Mouse (Mus musculus) lung, embryonic 16.5 days (tissue): ENCODE data around the gene Tfpt. TPM values are rescaled to one million over a fixed set of nuclear protein-coding genes. Genes with fewer than 3 reads are reported as not detected.
"Not testable (repeated sequence)": the region's sequence is repeated elsewhere in the genome, so short reads cannot be mapped to it uniquely, and the experiment has no call there.

Experiments
- ATAC-seq: fragments of 200-750 bp; cut with Nextera tagmentation; 2 replicates; pipeline ENCODE4 v1.8.0; 2017; ENCODE audit warnings: low read depth, mild to moderate bottlenecking, moderate library complexity
- H3K27ac ChIP-seq: fragments of 300-500 bp; sonication (generic); 2 replicates; pipeline ENCODE4 v1.5.1; 2014; ENCODE audit warnings: mild to moderate bottlenecking, control low read depth, low read length
- H3K27me3 ChIP-seq: fragments of 300-500 bp; sonication (generic); 2 replicates; pipeline ENCODE4 v1.6.1; 2014; ENCODE audit warnings: low read depth, low read length, mixed read lengths; ENCODE audit not compliant: control insufficient read depth, insufficient read depth
- H3K36me3 ChIP-seq: fragments of 300-500 bp; sonication (generic); 2 replicates; pipeline ENCODE4 v1.6.1; 2014; ENCODE audit warnings: low read length; ENCODE audit not compliant: control insufficient read depth, insufficient read depth
- H3K4me1 ChIP-seq: fragments of 300-500 bp; sonication (generic); replicated peaks from 2 replicates; pipeline ENCODE4 v1.6.1; 2014; ENCODE audit warnings: low read length, mixed read lengths; ENCODE audit not compliant: control insufficient read depth, insufficient read depth
- H3K4me2 ChIP-seq: fragments of 300-500 bp; sonication (generic); 2 replicates; pipeline ENCODE4 v1.6.1; 2014; ENCODE audit warnings: low read depth, low read length, control low read depth
- H3K4me3 ChIP-seq: fragments of 300-500 bp; sonication (generic); 2 replicates; pipeline ENCODE4 v1.5.1; 2014; ENCODE audit warnings: mild to moderate bottlenecking, low read length, control low read depth
- H3K9ac ChIP-seq: fragments of 300-500 bp; sonication (generic); 2 replicates; pipeline ENCODE4 v1.6.1; 2014; ENCODE audit warnings: low read length, control low read depth
- H3K9me3 ChIP-seq: fragments of 300-500 bp; sonication (generic); 2 replicates; pipeline ENCODE4 v1.6.1; 2016; ENCODE audit warnings: low read length; ENCODE audit not compliant: control insufficient read depth
- WGBS: fragments of 180-500 bp; shearing (Covaris S2); extraction: QIAGEN DNeasy Blood & Tissue Kit; methylation state at CpG from one replicate; pipeline ENCODE4 v1.1.7; 2014; 5-methylcytosine and 5-hydroxymethylcytosine counted together
- polyA plus RNA-seq: library from polyadenylated mRNA; unstranded; fragments of >200 nt; fragmentation: Nextera tagmentation; extraction: Ambion mirVana; gene quantifications from 2 replicates; pipeline ENCODE4 v1.2.1, GENCODE M21; 2015

Gene Tfpt
- polyA plus RNA-seq, 1 experiment from 2014 or later: 19.1 TPM

GRCm38 (mm10) chr7:3608668-3609067, 21.1 kb downstream of the Tfpt start:
- no peaks in the 10 kb centered on the region for H3K4me1 ChIP-seq
- no peak overlapping the region for H3K27ac ChIP-seq
- 92% methylated on average over 3 of the region's 3 CpGs for WGBS
- no peak overlapping the region for H3K9ac ChIP-seq
- H3K4me2 ChIP-seq: no peak overlapping the region
- no peak overlapping the region for H3K4me3 ChIP-seq
- ATAC-seq: no peak
- H3K27me3 ChIP-seq: no peaks in the 10 kb centered on the region
- no peaks in the 10 kb centered on the region for H3K9me3 ChIP-seq
- H3K36me3 ChIP-seq: no peaks in the 10 kb centered on the region

GRCm38 (mm10) chr7:3607391-3607790, 22.3 kb downstream of the Tfpt start:
- ATAC-seq: no peak
- Histone ChIP-seq H3K27ac (no peak overlapping the region), H3K9ac (no peak overlapping the region), H3K27me3 (no peaks in the 10 kb centered on the region), H3K36me3 (no peaks in the 10 kb centered on the region), H3K4me2 (no peak overlapping the region), H3K9me3 (no peaks in the 10 kb centered on the region), H3K4me1 (no peaks in the 10 kb centered on the region), H3K4me3 (no peak overlapping the region)
- 72% methylated on average over 6 of the region's 6 CpGs for WGBS

DNA sequence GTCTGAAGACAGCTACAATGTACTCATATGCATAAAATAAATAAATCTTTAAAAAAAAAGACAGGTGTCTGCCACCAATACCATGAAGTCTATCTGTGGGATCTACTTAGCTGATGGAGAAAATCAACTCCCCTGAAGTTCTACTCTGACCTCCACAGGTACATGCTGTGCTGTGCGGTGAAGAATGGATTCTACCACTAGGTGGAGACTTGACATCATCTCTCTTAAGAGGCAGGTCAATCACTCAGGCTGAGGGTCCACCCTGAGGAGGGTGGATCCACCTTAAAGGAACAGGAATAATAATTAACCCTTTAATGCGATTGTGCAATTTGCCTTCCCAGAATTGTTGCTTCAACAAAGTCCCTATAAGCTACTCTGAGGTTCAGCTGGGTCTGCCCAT, 22.9 kb downstream of the Tfpt start:
- H3K4me1 ChIP-seq: no peaks in the 10 kb centered on the region
- H3K27me3 ChIP-seq: no peaks in the 10 kb centered on the region
- no peak overlapping the region for H3K4me2 ChIP-seq
- H3K4me3 ChIP-seq: no peak overlapping the region
- no peaks in the 10 kb centered on the region for H3K9me3 ChIP-seq
- H3K36me3 ChIP-seq: no peaks in the 10 kb centered on the region
- no peak overlapping the region for H3K27ac ChIP-seq
- H3K9ac ChIP-seq: no peak overlapping the region
- ATAC-seq: no peak
- WGBS: 16% methylated on average over 2 of the region's 2 CpGs

DNA sequence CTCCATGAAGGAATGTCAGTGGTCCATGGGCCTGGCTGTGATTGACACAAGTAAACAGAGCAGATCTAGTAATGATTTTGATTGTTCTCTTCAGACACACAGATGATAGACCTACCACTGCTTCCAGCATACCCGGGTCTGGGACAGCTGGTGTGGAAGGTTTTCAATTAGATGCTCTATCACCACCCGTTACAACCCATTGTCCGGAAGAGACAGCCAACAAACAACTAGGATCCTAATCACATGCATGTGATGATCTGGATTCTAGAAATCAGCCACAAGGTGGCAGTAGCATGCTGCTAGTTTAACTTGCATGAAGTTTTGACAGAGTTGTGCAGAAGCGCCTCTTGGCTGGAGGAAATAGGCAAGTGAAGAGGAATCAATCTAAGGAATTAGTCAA, 28.6 kb downstream of the Tfpt start:
- Histone ChIP-seq H3K4me3 (no peak overlapping the region), H3K27ac (no peak overlapping the region)
- ATAC-seq: no peak

GRCm38 (mm10) chr7:3597755-3598154, 32.0 kb downstream of the Tfpt start:
- not testable (repeated sequence) for H3K4me1 ChIP-seq, H3K36me3 ChIP-seq, H3K27me3 ChIP-seq, H3K9ac ChIP-seq, H3K4me3 ChIP-seq, H3K4me2 ChIP-seq, H3K27ac ChIP-seq, ATAC-seq, H3K9me3 ChIP-seq
- WGBS: 61% methylated on average over 1 of the region's 1 CpGs

More for the DNA sequence above, 28.6 kb downstream of the Tfpt start:
- Histone ChIP-seq H3K4me2 (no peak overlapping the region), H3K27me3 (no peaks in the 10 kb centered on the region), H3K9me3 (no peaks in the 10 kb centered on the region), H3K4me1 (no peaks in the 10 kb centered on the region), H3K9ac (no peak overlapping the region), H3K36me3 (no peaks in the 10 kb centered on the region)
- WGBS: 7% methylated on average over 4 of the region's 4 CpGs

- Histone ChIP-seq H3K27ac (no peak overlapping the region), H3K36me3 (no peaks in the 10 kb centered on the region), H3K4me3 (no peak overlapping the region), H3K4me2 (0 out of 2 replicates have a peak overlapping the region, but pooled peaks have one; percentile 10), H3K4me1 (no peaks in the 10 kb centered on the region), H3K27me3 (no peaks in the 10 kb centered on the region), H3K9ac (no peak overlapping the region), H3K9me3 (no peaks in the 10 kb centered on the region)
- ATAC-seq: peak; percentile 31; the same call in 1 of the 2 replicates
- WGBS: 11% methylated on average over 9 of the region's 9 CpGs
These were observed 34.6 kb downstream of the Tfpt start for GRCm38 (mm10) chr7:3595146-3595545.

- WGBS: 12% methylated on average over 5 of the region's 5 CpGs
- Histone ChIP-seq H3K27ac (no peak overlapping the region), H3K4me2 (0 out of 2 replicates have a peak overlapping the region, but pooled peaks have one; percentile 10), H3K27me3 (no peaks in the 10 kb centered on the region), H3K4me1 (no peaks in the 10 kb centered on the region), H3K9me3 (no peaks in the 10 kb centered on the region), H3K36me3 (no peaks in the 10 kb centered on the region), H3K9ac (no peak overlapping the region), H3K4me3 (no peak overlapping the region)
- ATAC-seq: no peak
These were observed 35.0 kb downstream of the Tfpt start for GRCm38 (mm10) chr7:3594686-3595085.

GRCm38 (mm10) chr7:3593855-3594254, 35.9 kb downstream of the Tfpt start:
- H3K9ac ChIP-seq: no peak overlapping the region
- no peaks in the 10 kb centered on the region for H3K36me3 ChIP-seq
- H3K4me3 ChIP-seq: no peak overlapping the region
- H3K27ac ChIP-seq: no peak overlapping the region
- H3K27me3 ChIP-seq: no peaks in the 10 kb centered on the region
- H3K9me3 ChIP-seq: no peaks in the 10 kb centered on the region
- no peak for ATAC-seq
- H3K4me1 ChIP-seq: no peaks in the 10 kb centered on the region
- H3K4me2 ChIP-seq: no peak overlapping the region

GRCm38 (mm10) chr7:3591534-3591933, 38.2 kb downstream of the Tfpt start:
- Histone ChIP-seq H3K4me1 (no peaks in the 10 kb centered on the region), H3K27ac (no peak overlapping the region), H3K4me3 (no peak overlapping the region), H3K4me2 (no peak overlapping the region), H3K27me3 (no peaks in the 10 kb centered on the region), H3K36me3 (no peaks in the 10 kb centered on the region), H3K9me3 (no peaks in the 10 kb centered on the region), H3K9ac (no peak overlapping the region)
- no peak for ATAC-seq
- WGBS: 67% methylated on average over 1 of the region's 1 CpGs

- Histone ChIP-seq H3K27me3 (no peaks in the 10 kb centered on the region), H3K4me3 (no peak overlapping the region), H3K36me3 (no peaks in the 10 kb centered on the region), H3K4me1 (no peaks in the 10 kb centered on the region), H3K4me2 (no peak overlapping the region), H3K27ac (no peak overlapping the region), H3K9me3 (no peaks in the 10 kb centered on the region), H3K9ac (no peak overlapping the region)
- WGBS: 63% methylated on average over 3 of the region's 3 CpGs
- no peak for ATAC-seq
These were observed 39.2 kb downstream of the Tfpt start for GRCm38 (mm10) chr7:3590550-3590949.
